Mouse (Mus musculus) CD8-positive naive resting alpha-beta T cell, adult 2 months (primary cell): ENCODE measurements around the gene Fbxw2.
"Not testable (repeated sequence)": the region's sequence is repeated elsewhere in the genome, so short reads cannot be mapped to it uniquely, and the experiment has no call there.

Experiments used
- DNase-seq, 2 experiments: peaks; one replicate each; pipeline ENCODE4 v3.0.0; 2022; ENCODE audit warnings: low read depth in 2 of 2, low spot score in 2 of 2

Fbxw2 gene

DNA sequence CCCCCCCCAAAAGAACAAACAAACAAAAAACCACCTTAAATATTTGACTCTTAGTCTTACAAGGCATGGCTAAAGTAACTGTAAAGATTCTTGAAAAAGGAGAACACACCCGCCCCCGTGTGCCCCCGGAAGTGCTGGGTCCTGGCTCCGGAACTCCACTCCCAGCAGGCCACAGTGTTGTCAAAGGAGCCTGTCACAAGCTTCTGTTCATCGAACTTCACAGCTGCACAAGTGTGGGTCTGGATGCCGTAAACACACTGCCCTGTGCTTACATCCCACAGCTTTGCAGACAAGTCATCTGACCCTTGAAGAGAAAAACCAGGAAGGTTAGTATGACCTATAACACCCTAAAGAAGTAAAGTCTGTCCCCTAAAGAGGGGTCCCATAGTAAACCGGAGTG, 13.4 kb downstream of the Fbxw2 start:
- no peak for DNase-seq

DNA sequence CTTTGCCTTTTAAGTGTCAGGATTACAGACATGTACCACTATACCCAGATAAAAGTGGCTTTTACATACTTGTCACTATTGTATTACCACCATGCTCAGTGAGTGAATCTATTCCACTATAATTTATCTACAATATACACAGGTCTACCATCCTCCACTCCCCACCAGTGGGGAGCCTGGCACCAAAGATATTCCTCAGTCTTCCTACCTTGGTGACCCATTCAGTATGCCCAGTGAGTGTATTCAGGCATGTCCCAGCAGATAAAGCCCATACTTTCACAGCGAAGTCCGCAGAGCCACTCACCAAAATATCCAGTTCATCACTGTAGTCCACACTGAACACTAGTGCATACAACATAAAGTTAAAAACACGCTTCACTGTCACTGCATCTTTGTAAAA, 15.3 kb downstream of the Fbxw2 start:
- no peak for DNase-seq

DNA sequence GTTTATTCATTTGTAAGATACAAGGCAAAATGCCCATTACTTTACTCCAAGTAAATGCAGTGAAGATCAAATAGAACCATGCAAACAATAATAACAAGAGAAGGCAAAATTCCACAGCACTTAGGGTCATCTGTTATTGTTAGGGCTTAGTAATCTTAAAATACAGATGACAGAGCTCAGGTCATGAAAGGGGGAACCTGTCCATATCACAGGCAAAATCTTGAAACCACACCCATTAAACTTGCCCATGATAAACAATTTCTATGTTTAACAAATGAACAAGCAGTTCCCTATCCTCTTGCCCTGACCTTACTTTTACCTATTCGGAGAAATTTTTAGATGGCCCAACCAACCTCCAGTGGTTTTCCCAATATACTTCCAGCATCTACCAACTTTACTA, 16.5 kb downstream of the Fbxw2 start:
- DNase-seq: no peak

DNA sequence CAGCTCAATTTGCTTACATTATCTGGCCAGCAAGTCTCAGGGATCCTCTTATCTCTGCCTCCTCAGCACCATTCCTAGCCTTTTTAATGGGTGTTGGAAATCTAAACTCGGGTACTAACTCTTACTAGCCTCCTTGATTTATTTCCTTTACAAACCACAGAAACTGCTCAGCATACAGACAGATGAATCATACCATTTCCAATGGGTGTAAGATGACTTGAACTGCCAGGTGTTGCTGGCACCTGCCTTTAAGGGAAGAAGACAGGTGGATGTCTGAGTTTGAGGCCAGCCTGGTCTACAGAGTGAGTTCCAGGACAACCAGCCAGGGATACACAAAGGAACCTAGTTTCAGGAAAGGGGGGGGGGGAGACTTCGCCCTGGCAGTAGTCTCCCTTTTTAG, 18.1 kb downstream of the Fbxw2 start:
- DNase-seq: no peak

DNA sequence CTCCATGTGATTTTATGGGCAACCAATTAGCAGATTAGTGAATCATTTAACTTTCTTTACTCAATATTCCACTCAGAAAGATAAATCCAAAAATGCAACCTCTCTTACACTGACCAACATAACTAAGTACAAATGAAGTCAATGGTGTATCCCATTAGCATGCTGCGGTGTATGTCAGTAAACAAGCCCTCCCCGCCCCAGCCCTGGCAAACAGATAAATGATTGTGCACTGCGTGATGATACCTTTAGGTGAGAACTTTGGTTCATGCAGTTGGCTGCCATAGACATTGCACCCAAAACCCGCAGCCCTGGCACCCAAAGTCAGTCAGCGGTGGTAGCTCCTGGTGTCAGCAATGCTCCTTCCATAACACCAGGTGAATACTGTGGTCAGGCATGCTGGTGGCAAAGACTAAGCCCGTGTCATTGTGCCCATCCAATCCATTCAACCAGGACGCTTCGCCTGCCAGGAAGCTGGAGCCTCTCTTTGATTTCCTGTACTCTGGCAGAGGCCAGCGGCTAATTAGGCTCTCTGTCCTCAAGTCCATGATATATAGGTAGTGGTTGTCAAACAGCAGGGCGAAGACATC, 20.7 kb downstream of the Fbxw2 start:
- no peak for DNase-seq

DNA sequence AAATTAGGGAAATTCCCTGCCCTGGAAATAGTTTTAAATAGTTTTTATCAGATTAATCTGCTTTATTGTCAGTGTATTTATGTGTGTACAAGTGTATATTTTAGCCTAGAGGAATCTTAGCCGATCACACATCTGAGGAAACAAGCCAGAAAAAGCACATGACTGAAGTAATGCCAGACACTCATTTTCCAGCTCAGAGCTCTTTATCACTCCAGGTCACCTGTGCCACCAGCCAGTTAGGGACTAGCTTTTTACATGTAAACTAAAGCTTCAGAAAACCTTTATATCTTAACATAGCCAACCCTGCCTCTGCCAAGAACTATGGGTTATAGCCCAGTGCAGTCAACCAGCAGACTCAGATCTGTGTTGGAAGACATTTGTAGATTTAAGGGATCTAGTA, 21.3 kb downstream of the Fbxw2 start:
- DNase-seq: no peak

DNA sequence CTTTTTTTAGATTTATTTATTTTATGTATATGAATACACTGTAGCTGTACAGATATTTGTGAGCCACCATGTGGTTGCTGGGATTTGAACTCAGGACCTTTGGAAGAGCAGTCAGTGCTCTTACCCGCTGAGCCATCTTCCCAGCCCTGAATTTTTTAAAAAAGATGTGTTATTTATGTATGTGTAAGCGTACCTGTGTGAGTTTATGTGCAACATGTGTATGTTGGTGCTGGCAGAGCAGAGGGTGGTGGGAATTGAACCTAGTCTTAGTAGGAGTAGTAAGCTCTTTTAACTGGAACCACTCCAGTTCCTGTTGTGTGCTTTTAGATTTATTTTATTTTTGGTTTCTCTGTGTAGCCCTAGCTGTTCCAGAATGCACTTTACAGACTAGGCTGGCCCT, 21.9 kb downstream of the Fbxw2 start:
- no peak for DNase-seq

DNA sequence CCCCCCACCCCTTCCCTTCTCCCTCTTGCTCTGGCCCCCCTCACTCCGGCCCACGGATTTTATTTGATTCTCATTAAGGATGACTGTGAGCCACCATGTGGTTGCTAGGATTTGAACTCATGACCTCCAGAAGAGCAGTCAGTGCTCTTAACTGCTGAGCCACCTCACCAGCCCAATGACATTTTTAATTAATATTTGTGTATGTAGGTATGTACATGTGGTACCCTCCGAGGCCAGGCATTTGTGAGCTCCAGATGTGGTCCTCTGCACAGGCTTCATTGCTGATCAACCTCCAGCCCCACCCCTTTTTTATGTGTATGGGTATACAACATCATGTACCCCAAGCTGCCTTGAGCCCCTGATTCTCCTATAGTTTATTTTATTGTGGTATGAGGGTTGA, 22.4 kb downstream of the Fbxw2 start:
- no peak for DNase-seq

DNA sequence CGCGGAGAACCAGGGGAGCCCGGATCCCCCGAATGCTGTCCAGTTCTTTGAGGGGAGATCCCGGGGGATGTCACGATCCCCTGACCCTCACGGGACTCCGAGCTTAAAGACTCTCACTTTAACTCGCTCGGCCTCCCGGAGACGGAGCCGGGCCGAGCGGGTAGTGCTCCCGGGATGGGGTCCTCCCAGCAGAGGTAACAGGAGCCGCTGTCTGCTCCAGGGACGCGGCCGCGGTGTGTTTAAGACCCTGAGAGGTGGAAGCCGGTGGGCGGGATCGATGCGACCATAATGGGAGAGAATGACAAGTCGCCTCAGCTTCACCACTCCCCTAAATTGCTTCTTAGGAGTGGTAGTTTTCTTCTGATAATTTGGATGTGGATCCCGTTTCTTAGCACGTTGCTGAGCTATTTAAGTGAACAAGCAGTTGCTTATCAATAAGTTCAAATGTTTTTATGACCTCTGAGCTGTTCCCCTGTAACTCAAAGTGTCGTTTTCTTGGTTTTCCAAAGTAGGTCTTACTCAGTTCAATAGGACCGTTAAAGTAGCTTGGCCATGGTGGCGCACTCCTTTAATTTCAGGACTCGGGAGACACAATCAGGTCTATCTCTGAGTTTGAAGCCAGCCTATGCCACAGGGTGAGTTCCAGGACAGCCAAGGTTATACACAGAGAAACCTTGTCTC, 23.4 kb downstream of the Fbxw2 start:
- peak in 1 of 2 experiments; percentile 33 for DNase-seq

DNA sequence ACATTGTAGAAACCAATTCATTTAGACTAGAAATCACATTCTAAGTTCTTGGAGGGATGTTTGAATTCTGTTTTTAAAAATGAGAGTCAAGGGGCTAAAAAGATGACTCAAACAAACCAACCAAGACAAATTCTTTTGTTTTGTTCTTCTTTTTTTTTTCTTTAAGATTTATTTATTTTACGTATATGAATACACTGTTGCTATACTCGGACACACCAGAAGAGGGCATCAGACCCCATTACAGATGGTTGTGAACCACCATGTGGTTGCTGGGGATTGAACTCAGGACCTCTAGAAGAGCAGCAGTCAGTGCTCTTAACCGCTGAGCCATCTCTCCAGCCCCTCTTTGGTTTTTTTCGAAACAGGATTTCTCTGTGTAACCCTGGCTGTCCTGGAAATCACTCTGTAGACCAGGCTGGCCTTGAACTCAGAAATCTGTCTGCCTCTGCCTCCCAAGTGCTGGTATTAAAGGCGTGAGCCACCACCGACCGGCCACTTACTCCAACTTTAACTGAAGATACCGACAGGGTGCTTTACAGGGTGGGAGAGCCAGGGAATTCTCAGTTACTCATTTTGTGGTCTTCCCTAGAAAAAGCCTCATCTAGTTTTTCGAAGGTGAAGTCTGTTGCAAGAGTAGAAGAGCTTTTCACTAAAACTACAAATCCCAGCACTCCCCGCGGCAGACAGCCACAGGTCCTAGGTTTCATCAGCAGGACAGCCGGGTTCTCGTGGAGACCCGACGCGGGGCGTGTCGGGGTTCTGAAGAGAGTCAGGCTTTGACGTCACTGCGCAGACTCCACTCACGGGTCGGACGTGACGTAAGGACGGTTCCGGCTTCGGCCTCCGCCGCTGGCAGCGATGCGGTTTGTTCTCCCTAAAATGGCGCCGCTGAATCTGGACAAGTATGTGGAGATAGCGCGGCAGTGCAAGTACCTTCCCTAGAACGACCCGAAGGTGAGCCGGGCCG, 24.3 kb downstream of the Fbxw2 start:
- peak; percentile 91 to 94 for DNase-seq

DNA sequence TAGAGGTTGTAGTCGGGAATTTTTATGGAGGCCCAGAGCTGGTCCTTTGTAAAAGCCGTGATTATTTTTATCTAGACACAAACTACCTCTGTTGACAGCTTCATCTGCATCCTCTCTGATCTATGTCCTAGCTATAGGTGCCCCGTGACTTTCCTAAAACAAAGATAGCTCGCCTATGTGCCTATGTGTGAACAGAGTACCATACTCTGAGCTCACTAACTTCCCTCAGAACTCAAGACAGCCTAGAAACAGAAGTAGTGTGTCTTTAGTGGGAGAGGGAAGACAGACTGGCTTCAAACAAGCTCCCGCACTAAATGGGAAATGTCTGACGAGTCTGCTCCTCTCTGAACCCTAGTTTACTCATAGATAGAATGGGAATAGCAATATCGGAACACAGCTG, 25.7 kb downstream of the Fbxw2 start:
- DNase-seq: no peak

DNA sequence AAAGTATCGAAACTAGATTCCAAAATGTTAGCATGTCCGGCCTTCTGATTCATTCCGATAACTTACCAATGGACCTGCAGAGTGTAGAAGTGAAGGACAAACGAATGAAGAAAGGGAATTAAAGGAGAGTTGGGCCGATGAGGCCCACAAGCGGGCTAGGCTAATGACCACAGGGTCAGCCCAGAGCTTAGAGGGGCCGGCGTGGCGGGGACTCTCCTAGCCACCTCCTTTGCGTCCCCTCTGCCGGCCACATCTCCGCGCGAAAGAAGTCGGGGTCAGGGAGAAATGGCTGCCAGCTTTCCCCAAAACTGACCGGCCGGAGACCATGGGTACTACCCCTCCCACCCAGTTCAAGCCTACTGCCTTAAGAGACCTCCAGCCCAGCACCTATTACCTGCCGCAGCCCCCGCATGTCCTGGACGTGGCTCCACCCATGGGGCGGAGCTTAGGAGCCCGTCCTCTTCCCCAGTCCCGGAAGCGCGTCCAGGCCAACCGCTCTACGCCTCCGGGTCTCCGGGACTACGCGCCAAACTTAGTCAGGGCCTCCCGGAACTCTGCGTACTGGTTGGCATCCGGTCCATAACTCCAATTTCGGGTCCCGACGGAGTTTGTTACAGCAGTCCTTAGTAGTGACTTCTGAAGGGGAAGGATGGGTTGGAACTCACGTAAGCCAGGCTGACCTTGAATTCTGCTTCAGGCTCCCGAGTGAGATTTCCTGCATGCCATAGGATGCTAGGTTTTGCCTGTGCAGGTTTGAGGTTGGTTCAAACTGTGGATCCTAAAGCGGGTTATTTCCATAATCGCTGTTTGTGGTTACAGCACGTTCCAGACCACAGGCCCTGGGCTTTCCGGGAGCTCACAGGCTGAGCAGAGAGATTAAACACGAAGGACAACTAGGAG, 26.5 kb downstream of the Fbxw2 start, which contains the start of gene Rabepk:
Gene Rabepk (minus strand): TSS at position 556 of the 900 bp plus-strand sequence.
- DNase-seq: peak; percentile 73 to 79

DNA sequence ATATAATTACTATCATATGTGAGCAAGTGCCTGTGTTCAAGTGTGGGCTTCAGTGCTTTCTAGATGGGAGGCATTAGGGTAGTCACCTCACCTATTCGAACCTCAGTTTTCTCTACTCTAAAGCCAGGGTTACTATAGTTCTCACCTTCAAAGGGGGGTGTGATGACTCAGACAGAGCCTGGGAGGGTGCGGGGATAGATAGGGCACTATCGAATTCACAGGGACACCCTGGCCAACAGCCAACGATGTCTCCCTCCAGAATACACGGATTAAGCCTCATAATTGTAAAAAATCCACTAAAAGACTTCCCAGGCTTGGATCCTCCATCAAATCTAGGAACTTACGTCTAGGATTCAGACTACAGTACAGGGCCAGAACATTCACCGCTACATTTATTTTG, 30.7 kb downstream of the Fbxw2 start:
- DNase-seq: no peak

DNA sequence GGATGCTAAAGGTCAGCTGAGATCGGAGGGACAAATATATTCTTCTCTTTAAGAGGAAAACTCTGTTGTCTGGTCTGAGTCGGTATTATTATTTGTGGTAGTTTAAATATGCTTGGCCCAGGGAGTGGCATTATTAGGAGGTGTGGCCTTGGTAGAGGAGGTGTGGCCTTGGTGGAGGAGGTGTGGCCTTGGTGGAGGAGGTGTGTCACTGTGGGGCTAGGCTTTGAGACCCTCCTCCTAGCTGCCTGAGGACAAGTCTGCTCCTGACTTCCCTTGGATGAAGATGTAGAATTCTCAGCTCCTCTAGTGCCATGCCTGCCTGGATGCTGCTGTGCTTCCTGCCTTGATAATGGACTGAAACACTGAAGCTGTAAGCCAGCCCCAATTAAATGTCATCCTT, 31.6 kb downstream of the Fbxw2 start:
- DNase-seq: no peak

DNA sequence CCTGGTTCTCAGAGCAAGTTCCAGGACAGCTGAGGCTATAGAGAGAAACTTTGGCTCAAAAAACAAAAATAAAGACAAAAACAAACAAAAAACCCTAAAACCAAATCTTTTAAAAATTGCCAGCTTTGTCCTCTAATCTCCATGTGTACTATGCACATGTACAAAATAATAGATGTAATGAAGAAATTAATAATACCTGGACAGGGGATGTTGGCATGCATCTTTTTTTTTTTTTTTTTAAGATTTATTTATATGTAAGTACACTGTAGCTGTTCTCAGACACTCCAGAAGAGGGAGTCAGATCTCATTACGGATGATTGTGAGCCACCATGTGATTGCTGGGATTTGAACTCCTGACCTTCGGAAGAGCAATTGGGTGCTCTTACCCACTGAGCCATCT, 33.6 kb downstream of the Fbxw2 start:
- DNase-seq: not testable (repeated sequence)

DNA sequence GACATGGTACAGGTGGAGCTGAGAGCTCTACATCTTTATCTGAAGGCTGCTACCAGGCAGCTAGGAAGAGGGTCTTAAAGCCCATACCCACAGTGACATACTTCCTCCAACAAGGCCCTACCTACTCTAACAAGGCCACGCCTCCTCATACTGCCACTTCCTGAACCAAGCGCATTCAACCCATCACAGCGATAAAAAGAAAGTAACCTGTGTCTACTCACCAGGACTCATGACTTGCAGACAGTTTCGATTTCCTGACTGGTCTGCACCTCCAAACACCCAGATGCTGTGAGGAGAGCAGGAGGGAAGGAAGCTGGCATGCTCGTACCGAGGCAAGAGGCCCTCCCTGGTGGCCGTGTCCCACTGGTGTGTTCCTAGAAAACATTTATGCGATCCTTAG, 35.8 kb downstream of the Fbxw2 start:
- DNase-seq: peak; percentile 50 to 61

DNA sequence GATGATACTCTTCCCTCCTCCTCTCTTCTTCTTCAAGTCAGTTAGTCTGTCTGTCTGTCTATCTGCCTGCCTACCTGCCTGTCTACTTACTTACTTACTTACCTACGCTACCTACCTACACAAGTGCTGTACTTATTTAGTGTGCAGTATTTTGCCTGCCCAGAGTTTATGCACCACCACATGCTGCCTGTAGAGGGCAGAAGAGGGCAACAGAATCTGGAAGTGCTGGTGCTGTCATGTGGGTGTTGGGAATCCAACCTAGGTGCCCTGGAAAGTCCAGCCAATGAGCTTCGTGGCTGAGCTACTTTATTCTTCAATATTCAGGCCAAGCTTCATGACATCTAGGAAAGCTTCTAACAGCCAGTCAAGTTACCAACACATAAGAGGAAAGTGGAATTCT, 42.0 kb downstream of the Fbxw2 start:
- DNase-seq: peak; percentile 59 to 68

DNA sequence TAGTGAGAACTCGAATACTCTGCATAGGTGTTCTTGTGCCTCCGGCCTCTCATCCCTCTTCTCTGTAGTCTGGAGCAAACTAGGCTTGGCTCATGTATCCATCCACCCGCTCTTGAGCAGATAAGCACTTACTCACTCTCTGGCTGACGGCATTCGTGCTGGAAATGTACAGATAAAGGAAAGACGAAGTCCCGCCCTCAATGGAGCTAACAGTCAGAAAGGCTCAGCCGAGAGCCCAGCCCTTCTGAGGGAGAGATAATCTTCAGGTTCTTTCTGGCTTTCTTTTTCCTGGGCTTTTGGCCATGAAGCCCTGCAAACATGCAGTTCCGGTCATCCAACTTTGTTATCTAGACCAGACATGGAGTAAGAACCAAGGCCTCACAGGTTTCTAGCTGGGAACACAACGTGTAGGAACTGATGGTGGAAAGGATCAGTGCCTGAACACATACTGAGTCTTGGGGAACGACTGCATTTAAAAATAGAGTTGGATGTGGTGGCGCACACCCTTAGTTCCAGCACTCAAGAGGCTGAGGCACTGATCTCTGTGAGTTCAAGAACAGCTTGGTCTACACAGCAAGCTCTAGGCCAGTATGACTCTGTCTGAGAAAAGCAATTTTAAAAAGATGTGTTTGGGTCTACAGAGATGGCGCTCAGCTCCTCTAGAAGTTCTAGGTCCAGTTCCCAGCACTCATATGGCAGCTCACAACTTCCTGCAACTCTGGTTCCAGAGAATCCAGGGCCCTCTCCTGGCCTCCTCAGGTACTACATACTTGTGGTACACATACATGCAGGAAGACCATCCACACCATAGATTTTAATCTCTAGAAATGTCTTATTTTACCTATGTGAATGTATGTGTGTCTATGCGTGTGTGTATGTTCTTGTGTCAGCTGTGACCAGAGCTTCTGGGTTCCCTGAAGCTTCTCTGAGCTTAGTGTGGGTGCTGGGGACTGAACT, 42.8 kb downstream of the Fbxw2 start:
- no peak for DNase-seq

DNA sequence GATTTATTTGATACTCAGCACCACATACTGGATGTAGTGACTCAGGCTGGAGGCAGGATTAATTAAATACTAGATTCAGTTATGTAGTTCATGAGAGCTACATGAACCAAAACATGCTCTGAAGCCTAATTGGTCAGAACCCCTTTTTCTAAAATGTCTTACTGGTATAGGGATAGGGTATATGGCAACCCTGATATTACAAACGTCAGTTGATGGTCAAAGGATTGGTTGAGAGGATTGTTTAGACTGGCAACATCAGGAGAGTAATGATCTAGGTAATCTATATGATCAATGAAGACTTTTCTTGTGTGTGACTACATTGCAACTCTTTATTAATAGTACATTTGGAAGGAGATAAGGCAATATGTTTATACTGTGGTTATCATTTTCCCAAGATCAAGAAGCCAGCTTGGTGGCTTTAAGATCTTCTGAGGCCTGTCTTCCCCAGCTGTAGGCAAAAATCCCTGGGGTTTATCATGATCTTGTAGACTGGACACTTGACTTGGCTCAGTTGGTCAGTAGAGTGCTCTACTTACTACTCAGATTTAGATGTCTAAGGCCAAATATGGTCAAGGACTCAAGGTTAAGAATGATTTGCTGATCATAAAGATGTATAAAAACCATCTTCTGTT, 48.8 kb downstream of the Fbxw2 start:
- no peak for DNase-seq
